Mouse (Mus musculus) central nervous system, embryonic 14 days (tissue): ENCODE measurements around the gene Gm20379. TPM values are rescaled to one million over a fixed set of nuclear protein-coding genes. Genes with fewer than 3 reads are reported as not detected.

Experiments used
- polyA plus RNA-seq: library from polyadenylated mRNA; depleted of rRNA; stranded (reverse); fragments of >200 nt; gene quantifications from 2 replicates; pipeline ENCODE4 v1.2.3, GENCODE M21; 2012; rRNA removed

Gm20379 gene
- polyA plus RNA-seq: not detected in 2 replicates

DNA sequence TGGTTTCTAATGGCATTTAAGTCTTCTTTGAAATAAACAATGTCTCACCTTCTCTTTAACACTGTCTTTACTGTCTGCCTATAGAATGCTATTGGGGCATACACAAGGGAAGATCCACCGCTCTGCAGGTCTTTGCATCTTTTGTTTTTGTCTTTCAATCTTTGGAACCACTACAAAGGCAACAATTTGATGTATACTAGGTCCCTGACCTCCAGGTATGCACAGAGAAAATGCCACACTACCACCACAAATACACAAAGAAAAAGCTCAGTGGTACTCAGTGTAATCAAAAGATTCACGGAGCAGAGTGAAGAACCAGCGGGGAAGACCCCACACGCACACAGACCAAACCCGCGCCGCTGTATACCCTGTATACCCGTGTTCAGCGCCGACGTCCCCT lies at the start of gene Gm20379:
TSS of gene Gm20379 (plus strand) at position 301 of the 400 bp plus-strand sequence.

DNA sequence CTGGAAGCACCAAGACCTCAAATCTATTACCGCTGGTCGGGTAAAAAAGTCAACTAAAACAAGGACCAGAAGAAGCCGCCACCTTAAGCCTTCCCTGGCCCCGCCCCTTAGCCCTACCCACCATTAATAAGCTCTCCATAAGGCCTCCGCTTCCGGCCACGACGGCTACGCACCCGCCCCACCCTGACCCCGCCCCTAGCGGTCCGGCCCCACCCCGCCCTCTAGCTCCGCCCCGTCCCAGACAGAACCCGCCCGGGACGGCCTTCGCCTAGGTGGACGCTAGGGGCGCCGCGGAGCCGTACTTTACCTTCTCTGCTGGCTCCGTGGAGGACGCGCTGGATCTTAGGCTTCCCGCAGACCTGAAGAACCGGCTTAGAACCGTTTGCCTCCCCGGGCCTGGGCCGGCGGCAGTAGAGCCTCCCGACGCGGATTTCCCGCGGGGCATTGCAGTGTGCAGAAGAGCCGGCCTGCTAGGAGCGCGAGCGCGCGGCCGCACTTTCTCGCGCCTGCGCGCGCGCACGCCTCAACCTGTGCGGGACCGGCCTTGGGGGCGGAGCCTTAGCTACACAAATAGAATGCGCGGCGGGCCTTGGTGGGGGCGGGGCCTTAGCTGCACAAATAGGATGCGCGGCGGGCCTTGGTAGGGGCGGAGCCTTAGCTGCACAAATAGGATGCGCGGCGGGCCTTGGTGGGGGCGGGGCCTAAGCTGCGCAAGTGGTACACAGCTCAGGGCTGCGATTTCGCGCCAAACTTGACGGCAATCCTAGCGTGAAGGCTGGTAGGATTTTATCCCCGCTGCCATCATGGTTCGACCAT lies 48.9 kb downstream of the Gm20379 start, which contains the start of the genes Dhfr and Msh3:
TSS of gene Dhfr (plus strand) at position 271 of the 816 bp plus-strand sequence.
TSS of gene Msh3 (minus strand) at position 548 of the 816 bp plus-strand sequence.

Other genes starting within 250 kb of the Gm20379 start
- gene Rasgrf2, start 174.3 kb upstream of the Gm20379 start, polyA plus RNA-seq: 3.5 and 4.1 TPM in 2 replicates
- 7.0 and 8.6 TPM in 2 replicates for gene Dhfr, start 48.7 kb downstream of the Gm20379 start, polyA plus RNA-seq
- 29.6 and 34.3 TPM in 2 replicates for gene Msh3, start 49.0 kb downstream of the Gm20379 start, polyA plus RNA-seq
- gene Ankrd34b, start 119.9 kb downstream of the Gm20379 start, polyA plus RNA-seq: 1.7 and 2.1 TPM in 2 replicates
- 5.5 and 5.7 TPM in 2 replicates for gene Fam151b, start 178.0 kb downstream of the Gm20379 start, polyA plus RNA-seq
- gene Zfyve16, start 224.9 kb downstream of the Gm20379 start, polyA plus RNA-seq: 18.3 and 18.4 TPM in 2 replicates